Mouse (Mus musculus): ENCODE results near the gene Capn12. TPM values are rescaled to one million over a fixed set of nuclear protein-coding genes. Genes with fewer than 3 reads are reported as not detected.

Gene Capn12
- polyA plus RNA-seq, 1 experiment from 2014 or later: 0.61 TPM

DNA sequence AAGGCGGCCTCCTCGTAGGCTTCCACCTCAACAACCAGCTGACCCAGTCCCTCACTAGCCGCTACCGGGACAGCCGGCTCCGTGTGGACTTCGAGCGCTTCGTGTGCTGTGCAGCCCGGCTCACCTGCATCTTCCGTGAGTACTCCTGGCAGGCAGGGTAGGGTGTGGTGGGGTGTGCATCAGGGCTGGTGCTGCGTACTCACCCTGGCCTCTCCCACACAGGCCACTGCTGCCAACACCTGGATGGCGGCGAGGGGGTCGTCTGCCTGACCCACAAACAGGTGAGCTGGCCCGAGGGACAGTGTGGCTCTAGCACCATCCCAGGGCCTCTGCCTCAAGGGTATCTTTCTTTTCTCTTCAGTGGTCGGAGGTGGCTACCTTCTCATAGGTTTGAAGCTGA, 11.4 kb downstream of the Capn12 start:
- H3K27ac ChIP-seq (ENCODE audit: low read depth): no peak overlapping the region
- ATAC-seq (ENCODE audit: insufficient read depth) (no peak), DNase-seq (no peak)
- H3K9me3 ChIP-seq (ENCODE audit: low read depth, low read length): no peaks in the 10 kb centered on the region
- H3K9ac ChIP-seq: no peak overlapping the region
- H3K36me3 ChIP-seq (ENCODE audit: insufficient read depth): peaks cover 65% of the 10 kb centered on the region
- peaks cover 4% of the 10 kb centered on the region; the same call in 1 of the 2 replicates for H3K4me1 ChIP-seq (ENCODE audit: insufficient read depth)
- H3K4me3 ChIP-seq (ENCODE audit: low read depth, low read length): no peak overlapping the region
- no peak overlapping the region for H3K4me2 ChIP-seq
- peaks cover 25% of the 10 kb centered on the region for H3K27me3 ChIP-seq (ENCODE audit: insufficient read depth, low read length)
- no peak for TF ChIP-seq CTCF (IDR thresholded peaks at IDR 0.05; ENCODE audit: low read depth)
- 92% methylated on average over 17 of the region's 17 CpGs for WGBS

DNA sequence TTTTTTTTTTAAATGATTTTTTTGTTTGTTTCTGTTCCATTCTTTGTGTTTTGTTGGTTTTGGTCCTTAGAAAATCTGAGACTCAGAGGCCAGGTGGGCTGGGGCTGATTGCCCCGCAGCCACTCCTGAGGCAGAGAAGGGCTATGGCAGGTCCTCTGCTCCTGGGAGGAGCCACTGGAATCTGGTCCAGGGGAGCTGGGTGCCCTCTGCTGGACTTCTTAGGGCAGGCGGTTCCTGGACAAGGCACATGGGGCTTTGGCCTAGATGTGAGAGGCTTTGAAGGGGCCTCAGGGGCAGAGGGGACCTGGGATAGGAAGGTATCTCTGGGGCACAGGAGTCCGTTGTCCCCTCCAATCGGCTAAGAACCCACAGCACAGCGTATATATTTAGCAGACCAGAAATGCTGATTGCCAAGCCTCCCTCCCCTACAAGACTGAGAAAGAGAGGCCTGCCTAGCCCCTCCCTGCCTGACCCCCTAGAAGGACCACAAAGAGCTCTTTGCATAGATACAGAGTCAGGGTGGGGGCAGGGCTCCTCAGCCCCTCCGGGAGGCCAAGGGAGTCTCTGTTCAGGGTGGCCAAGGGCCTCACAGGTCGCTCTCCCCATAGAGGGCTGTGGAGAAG, 12.5 kb downstream of the Capn12 start:
- WGBS: 45% methylated on average over 7 of the region's 7 CpGs
- Histone ChIP-seq H3K4me3 (ENCODE audit: low read depth, low read length) (no peak overlapping the region), H3K27me3 (ENCODE audit: insufficient read depth, low read length) (peaks cover 14% of the 10 kb centered on the region), H3K4me2 (no peak overlapping the region), H3K27ac (ENCODE audit: low read depth) (no peak overlapping the region), H3K4me1 (ENCODE audit: insufficient read depth) (peaks cover 4% of the 10 kb centered on the region; the same call in 1 of the 2 replicates), H3K9me3 (ENCODE audit: low read depth, low read length) (no peaks in the 10 kb centered on the region), H3K36me3 (ENCODE audit: insufficient read depth) (peaks cover 77% of the 10 kb centered on the region), H3K9ac (no peak overlapping the region)
- DNase-seq (peak; percentile 80), ATAC-seq (ENCODE audit: insufficient read depth) (peak; percentile 67; the same call in 1 of the 2 replicates)
- TF ChIP-seq CTCF (IDR thresholded peaks at IDR 0.05; ENCODE audit: low read depth): peak; percentile 74

DNA sequence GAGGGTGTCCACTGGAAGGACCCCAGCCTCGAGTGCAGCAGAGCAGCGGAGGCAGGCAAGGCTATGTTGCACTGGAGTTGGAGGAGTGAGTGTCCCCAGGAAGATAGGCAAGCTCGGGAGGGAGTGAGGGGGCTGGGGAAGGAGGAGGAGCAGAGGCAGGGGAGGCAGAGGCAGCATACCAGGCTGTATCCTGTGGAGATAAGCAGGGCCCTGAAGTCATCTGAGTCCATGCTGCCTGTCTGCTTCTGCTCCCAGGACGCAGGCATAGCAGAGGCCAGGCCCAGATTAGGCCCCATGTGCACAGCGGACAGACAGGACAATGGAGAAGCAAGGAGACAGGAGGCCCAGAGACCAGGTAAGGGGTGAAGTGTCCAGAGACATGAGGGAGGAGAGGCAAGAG, 13.7 kb downstream of the Capn12 start:
- Histone ChIP-seq H3K4me3 (ENCODE audit: low read depth, low read length) (no peak overlapping the region), H3K4me2 (no peak overlapping the region), H3K9me3 (ENCODE audit: low read depth, low read length) (no peaks in the 10 kb centered on the region), H3K4me1 (ENCODE audit: insufficient read depth) (no peaks in the 10 kb centered on the region), H3K36me3 (ENCODE audit: insufficient read depth) (peaks cover 89% of the 10 kb centered on the region), H3K27ac (ENCODE audit: low read depth) (no peak overlapping the region), H3K27me3 (ENCODE audit: insufficient read depth, low read length) (0 out of 2 replicates have a peak, but pooled peaks cover 4% of the 10 kb centered on the region), H3K9ac (no peak overlapping the region)
- DNase-seq (no peak), ATAC-seq (ENCODE audit: insufficient read depth) (no peak)
- 47% methylated on average over 5 of the region's 5 CpGs for WGBS
- TF ChIP-seq CTCF (IDR thresholded peaks at IDR 0.05; ENCODE audit: low read depth): no peak

DNA sequence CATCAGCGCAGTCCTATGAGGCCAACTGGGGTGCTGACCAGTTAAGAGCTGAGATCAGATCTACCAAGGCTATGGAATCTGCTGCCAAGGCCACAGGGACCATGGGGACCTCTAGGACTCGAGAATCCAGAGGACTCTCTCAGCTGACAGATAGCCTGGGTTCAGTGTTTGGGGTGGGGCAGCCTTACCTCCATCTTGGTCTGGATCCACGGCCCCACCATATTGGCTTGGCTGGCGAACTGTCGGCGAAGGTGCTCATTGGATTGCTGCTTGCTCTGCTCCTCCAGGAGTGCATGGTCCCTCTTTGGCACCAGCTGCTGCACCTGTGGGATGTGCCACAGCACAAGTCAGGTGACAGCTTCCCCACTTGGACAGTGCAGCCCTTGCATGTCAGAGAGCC, 16.4 kb downstream of the Capn12 start:
- ATAC-seq (ENCODE audit: insufficient read depth): no peak
- no peak overlapping the region for H3K9ac ChIP-seq

DNA sequence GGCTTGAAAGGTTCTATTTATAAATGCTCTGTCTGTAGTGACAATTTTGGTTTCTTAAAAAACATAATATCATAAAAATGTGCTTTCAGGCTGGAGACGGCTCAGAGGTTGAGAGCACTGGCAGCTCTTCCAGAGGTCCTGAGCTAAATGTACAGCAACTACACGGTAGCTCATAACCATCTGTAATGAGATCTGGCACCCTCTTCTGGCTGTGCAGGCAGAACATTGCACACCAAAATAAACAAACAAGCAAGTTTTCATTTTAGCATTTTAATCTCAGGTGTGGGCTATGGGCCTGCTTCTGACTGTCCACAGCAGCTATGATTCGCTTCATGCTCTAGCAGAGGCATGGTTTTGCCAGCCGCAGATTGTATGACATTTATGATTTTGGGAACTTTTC, 18.8 kb downstream of the Capn12 start:
- WGBS: 83% methylated on average over 4 of the region's 4 CpGs

More for the DNA sequence above, 16.4 kb downstream of the Capn12 start:
- no peak for TF ChIP-seq CTCF (IDR thresholded peaks at IDR 0.05; ENCODE audit: low read depth)
- no peaks in the 10 kb centered on the region for H3K27me3 ChIP-seq (ENCODE audit: insufficient read depth, low read length)
- H3K4me3 ChIP-seq (ENCODE audit: low read depth, low read length): no peak overlapping the region
- no peak overlapping the region for H3K27ac ChIP-seq (ENCODE audit: low read depth)
- no peak overlapping the region for H3K4me2 ChIP-seq
- H3K9me3 ChIP-seq (ENCODE audit: low read depth, low read length): no peaks in the 10 kb centered on the region
- peaks cover 98% of the 10 kb centered on the region for H3K36me3 ChIP-seq (ENCODE audit: insufficient read depth)
- 91% methylated on average over 6 of the region's 6 CpGs for WGBS
- no peak for DNase-seq
- H3K4me1 ChIP-seq (ENCODE audit: insufficient read depth): no peaks in the 10 kb centered on the region

DNA sequence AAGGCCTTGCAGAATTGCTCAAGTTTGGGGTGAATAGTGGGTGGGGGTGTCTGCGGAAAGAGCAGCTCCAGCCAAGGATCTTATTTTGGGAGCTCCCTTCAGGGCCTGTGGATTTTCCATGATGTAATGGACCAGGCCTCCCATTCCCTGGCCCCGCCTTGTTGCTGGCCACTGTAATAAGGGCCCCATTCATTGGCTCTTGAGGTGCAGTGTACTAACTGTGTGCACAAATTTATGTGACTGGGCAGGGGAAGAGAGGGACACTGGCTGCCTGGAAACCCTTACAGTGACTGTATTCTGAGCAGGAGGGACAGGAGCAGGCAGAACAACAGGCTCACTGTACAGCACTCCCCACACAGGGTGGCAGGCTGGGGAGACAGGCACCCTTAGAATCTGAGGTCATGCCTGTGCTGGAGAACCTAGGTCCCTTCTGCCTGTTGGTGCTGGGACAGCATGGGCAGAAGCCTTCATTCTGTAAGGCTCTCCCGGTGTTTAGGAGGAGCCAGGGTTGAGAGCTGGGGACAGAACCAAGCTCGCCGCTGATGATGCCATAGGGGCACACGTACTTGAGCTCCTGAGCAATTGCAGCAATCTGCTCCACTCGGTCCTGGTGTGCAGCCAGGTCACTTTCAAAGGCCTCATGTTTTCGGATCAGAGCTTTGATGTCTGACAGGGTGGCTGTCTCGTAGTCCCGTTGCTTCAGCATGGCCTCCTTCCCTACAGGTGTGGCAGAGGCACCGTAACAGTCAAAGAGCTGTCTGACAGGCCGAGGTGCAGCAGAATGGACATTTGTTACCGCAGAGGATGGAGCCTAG, 20.3 kb downstream of the Capn12 start:
- no peaks in the 10 kb centered on the region for H3K27me3 ChIP-seq (ENCODE audit: insufficient read depth, low read length)

More for the DNA sequence above, 18.8 kb downstream of the Capn12 start:
- Histone ChIP-seq H3K4me2 (no peak overlapping the region), H3K36me3 (ENCODE audit: insufficient read depth) (peaks cover 100% of the 10 kb centered on the region), H3K27me3 (ENCODE audit: insufficient read depth, low read length) (no peaks in the 10 kb centered on the region), H3K9ac (no peak overlapping the region), H3K4me1 (ENCODE audit: insufficient read depth) (no peaks in the 10 kb centered on the region), H3K27ac (ENCODE audit: low read depth) (no peak overlapping the region), H3K9me3 (ENCODE audit: low read depth, low read length) (no peaks in the 10 kb centered on the region), H3K4me3 (ENCODE audit: low read depth, low read length) (no peak overlapping the region)
- TF ChIP-seq CTCF (IDR thresholded peaks at IDR 0.05; ENCODE audit: low read depth): 0 out of 2 replicates have a peak, but pooled peaks have one; percentile 10
- DNase-seq (no peak), ATAC-seq (ENCODE audit: insufficient read depth) (no peak)

DNA sequence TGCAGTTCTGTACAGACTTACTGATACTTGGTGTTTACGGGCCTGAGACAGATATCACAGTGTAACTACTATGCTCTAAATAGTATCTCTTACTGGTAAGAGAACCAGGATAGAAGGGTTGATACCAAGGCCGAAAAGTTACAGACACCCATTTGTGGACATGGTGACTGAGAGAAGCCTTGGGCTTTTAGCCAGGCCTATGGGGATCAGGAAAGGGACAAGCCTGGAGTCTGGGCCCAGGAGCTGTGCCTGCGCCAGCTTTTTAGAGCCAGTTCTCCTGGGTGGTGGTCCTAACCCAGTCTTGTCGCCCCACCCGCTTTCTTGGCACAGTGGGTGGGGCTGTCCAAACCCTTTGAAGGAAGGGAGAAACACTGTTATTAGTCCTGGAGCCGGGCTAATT, 21.0 kb downstream of the Capn12 start:
- no peak overlapping the region for H3K27ac ChIP-seq (ENCODE audit: low read depth)

More for the DNA sequence above, 20.3 kb downstream of the Capn12 start:
- H3K27ac ChIP-seq (ENCODE audit: low read depth): no peak overlapping the region; the same call in 1 of the 2 replicates
- H3K36me3 ChIP-seq (ENCODE audit: insufficient read depth): peaks cover 100% of the 10 kb centered on the region
- no peak for ATAC-seq (ENCODE audit: insufficient read depth)
- no peak overlapping the region for H3K4me2 ChIP-seq
- H3K9me3 ChIP-seq (ENCODE audit: low read depth, low read length): no peaks in the 10 kb centered on the region
- 89% methylated on average over 13 of the region's 13 CpGs for WGBS
- H3K4me1 ChIP-seq (ENCODE audit: insufficient read depth): no peaks in the 10 kb centered on the region
- H3K9ac ChIP-seq: no peak overlapping the region
- DNase-seq: no peak
- H3K4me3 ChIP-seq (ENCODE audit: low read depth, low read length): no peak overlapping the region
- no peak for TF ChIP-seq CTCF (IDR thresholded peaks at IDR 0.05; ENCODE audit: low read depth)

More for the DNA sequence above, 21.0 kb downstream of the Capn12 start:
- Histone ChIP-seq H3K4me1 (ENCODE audit: insufficient read depth) (no peaks in the 10 kb centered on the region), H3K9me3 (ENCODE audit: low read depth, low read length) (no peaks in the 10 kb centered on the region), H3K4me3 (ENCODE audit: low read depth, low read length) (no peak overlapping the region), H3K27me3 (ENCODE audit: insufficient read depth, low read length) (no peaks in the 10 kb centered on the region), H3K4me2 (no peak overlapping the region), H3K9ac (no peak overlapping the region), H3K36me3 (ENCODE audit: insufficient read depth) (peaks cover 100% of the 10 kb centered on the region)
- no peak for TF ChIP-seq CTCF (IDR thresholded peaks at IDR 0.05; ENCODE audit: low read depth)
- ATAC-seq (ENCODE audit: insufficient read depth) (no peak), DNase-seq (no peak)
- WGBS: 89% methylated on average over 6 of the region's 6 CpGs

Measured in lung, embryonic 14.5 days (tissue).